Mouse (Mus musculus): ENCODE measurements around the gene Rrp1. TPM values are rescaled to one million over a fixed set of nuclear protein-coding genes. Genes with fewer than 3 reads are reported as not detected.

The Rrp1 gene
- polyA plus RNA-seq (2012; rRNA removed): 108 and 109 TPM in 2 replicates

DNA sequence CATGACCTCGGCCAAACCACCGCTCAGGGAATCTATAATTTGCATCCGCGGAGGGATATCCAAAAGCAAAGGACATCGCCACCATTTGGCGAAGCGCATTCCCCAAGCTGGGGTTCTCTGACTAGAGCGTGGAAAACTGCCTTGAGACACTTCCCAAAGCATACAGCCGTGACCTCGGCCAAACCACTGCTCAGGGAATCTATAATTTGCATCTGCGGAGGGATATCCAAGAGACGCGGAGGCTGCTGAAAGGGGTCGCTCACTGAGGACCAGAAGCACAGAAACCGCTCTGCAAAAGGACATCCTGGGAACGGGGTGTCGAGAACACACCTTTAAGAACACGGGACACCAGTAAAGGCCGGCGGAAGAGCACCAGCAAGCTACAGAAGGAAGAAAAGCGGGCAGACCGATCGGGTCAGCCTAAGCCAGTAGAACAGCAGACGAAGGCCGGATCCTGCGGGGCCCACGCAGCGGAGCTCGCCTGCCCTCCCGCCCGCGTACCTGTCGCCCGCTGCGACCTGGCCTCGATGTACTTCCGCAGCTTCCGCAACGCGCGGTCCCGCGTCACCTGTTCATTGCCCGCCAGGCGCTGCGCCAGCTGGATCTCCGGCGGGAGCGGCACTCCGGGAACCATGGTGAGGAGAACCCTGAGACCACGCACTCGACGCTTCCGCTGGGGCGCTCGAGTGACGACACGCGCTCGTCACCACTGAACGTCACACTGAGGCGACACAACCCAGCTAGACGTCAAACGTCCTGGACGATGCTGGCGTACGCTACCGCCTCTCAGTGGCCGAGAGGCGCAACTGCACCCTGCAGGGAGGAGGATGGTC is at the start of gene Rrp1:
Gene Rrp1 (minus strand): TSS at position 725 of the 833 bp plus-strand sequence.

DNA sequence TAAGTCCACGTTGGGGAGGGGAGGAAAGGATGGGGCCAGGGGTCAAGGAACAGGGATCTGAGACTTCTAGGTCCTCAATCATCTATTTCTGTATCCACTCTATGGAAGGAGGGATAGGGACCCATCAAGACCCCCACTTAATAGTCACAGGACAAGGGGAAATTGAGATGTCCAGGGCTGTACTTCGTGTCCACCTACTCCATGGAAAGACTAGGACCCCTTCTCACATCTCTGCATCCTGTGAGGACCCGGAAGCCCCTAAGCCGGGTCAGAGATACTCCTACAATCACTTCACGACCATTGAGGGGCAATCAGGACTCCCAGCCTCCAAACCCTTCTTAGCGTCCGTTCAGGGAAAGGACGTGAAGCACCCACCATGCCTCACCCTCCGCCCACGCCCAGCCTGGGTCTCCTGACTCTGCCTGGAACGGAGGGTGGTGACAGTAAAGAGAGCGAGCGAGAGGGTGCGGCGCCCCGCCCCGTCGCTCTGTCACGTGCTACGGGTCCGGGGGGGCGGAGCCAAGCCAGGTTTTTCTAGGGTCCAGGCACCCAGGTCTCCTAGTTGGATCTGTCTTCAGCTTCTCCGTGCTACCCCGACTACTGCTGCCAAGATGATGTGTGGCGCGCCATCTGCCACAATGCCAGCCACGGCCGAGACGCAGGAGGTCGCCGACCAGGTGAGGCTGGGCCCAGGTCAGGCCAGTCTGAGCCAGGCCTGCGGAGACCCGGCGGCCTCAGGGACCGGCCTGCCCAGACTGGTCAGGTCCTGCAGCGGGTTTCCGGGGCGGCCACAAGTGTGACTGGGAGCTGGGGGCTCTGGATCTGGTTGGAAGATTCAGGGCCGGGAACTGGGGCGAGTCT is 12.6 kb upstream of the Rrp1 start, which contains the start of gene Cstb:
Gene Cstb (plus strand): TSS at position 489 of the 861 bp plus-strand sequence.

DNA sequence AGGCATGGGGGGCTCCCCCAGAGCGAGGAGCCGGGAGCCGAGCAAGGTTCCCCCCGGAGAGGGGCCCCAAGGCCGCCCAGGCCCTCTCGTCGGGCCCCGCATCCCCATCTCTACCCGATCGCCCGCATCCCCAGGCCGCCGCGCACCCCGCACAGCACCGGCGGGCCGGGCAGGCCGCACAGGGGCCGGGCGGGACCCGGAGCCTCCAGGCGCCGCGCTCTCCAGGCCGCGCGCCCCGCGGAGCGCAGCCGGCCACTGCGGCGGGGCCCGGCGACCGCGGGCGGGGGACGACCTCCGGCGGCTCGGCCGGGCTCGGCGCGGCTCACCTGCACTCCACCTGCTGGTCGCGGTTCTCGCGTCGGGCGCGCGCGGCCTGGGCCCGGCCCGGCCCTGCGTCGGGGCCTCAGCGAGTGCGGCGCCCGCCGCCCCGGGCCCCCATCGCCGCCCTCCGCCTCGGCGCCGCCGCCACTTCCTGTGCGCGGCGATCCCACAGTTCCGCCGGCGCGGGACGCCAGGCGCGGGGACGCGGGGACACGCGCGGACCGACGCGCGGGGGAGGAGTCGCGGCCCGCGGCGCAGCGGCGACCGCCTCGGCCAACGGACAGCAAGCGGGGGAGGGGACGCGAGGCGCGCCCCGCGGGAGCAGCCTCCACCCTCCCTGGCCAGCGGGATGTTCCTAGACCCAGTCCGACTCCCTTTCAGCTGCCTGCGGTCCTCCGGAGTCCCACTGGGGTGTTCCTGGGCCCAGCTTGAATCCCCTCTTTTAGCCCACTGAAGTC is 60.8 kb downstream of the Rrp1 start, which contains the start of gene Agpat3:
Gene Agpat3 (minus strand): TSS at position 603 of the 779 bp plus-strand sequence.

Other genes with a start within 250 kb of the Rrp1 start
- 190 and 196 TPM in 2 replicates for gene D10Jhu81e, start 243.3 kb downstream of the Rrp1 start, polyA plus RNA-seq (2012; rRNA removed)
- 16.8 and 17.9 TPM in 2 replicates for gene Pwp2, start 227.9 kb downstream of the Rrp1 start, polyA plus RNA-seq (2012; rRNA removed)
- gene Trappc10, start 168.4 kb downstream of the Rrp1 start, polyA plus RNA-seq (2012; rRNA removed): 61.7 and 63.2 TPM in 2 replicates
- 275 and 338 TPM in 2 replicates for gene Agpat3, start 60.6 kb downstream of the Rrp1 start, polyA plus RNA-seq (2012; rRNA removed)
- 21.9 and 33.3 TPM in 2 replicates for gene Cstb, start 12.6 kb upstream of the Rrp1 start, polyA plus RNA-seq (2012; rRNA removed)
- 100 and 109 TPM in 2 replicates for gene Pdxk, start 51.9 kb upstream of the Rrp1 start, polyA plus RNA-seq (2012; rRNA removed)
- 0.95 and 2.0 TPM in 2 replicates for gene Olfr1358, start 104.4 kb upstream of the Rrp1 start, polyA plus RNA-seq (2012; rRNA removed)
- gene Ilvbl, start 161.3 kb upstream of the Rrp1 start, polyA plus RNA-seq (2012; rRNA removed): 68.0 and 70.5 TPM in 2 replicates
- gene Syde1, start 178.9 kb upstream of the Rrp1 start, polyA plus RNA-seq (2012; rRNA removed): 52.4 and 59.3 TPM in 2 replicates
- gene Olfr1357, start 205.0 kb upstream of the Rrp1 start, polyA plus RNA-seq (2012; rRNA removed): not detected in 2 replicates

Data from ovary, adult 2 months (tissue).